Comparison of ENCODE assay signal across 19 mouse cellular contexts in genomic region chr8:116024811-116025210, GRCm38 (mm10).
"Had no signal": no experiment of that assay in that cellular context is flagged by ENCODE, and none has a peak within 500 bp of the region (broad histone marks: within the 10 kb centered on the region; RNA-seq: fewer than 3 reads in every experiment).

No protein-coding gene starts in this region.

- H3K27ac ChIP-seq: limb, embryonic 12.5 days; limb, embryonic 15.5 days; liver, embryonic 14.5 days; macrophage; midbrain, embryonic 12.5 days; midbrain, embryonic 15.5 days; neural tube, embryonic 12.5 days; neural tube, embryonic 15.5 days; stomach, embryonic 15.5 days had no signal

- H3K27me3 ChIP-seq: limb, embryonic 12.5 days; limb, embryonic 15.5 days; midbrain, embryonic 12.5 days; midbrain, embryonic 15.5 days; neural tube, embryonic 12.5 days; neural tube, embryonic 15.5 days; stomach, embryonic 15.5 days had no signal

- DNase-seq: kidney, postnatal 4 days; left cerebral cortex, postnatal 4 days; liver, postnatal 0 days; lung, embryonic 14.5 days; right cerebral cortex, postnatal 14 days; right cerebral cortex, postnatal 4 days; spleen, adult 18-20 months; thymus, postnatal 25 days had no signal

- ATAC-seq: liver, postnatal 0 days; lung, postnatal 0 days; midbrain, embryonic 15.5 days had no signal

- H3K9me3 ChIP-seq: limb, embryonic 12.5 days; limb, embryonic 15.5 days; midbrain, embryonic 12.5 days; midbrain, embryonic 15.5 days; neural tube, embryonic 12.5 days; neural tube, embryonic 15.5 days; stomach, embryonic 15.5 days had no signal

- H3K4me2 ChIP-seq: limb, embryonic 12.5 days; limb, embryonic 15.5 days; liver, embryonic 11.5 days; lung, embryonic 14.5 days; midbrain, embryonic 12.5 days; midbrain, embryonic 15.5 days; neural tube, embryonic 12.5 days; neural tube, embryonic 15.5 days; stomach, embryonic 15.5 days had no signal

- H3K9ac ChIP-seq: limb, embryonic 12.5 days; limb, embryonic 15.5 days; liver, embryonic 14.5 days; liver, postnatal 0 days; lung, embryonic 14.5 days; midbrain, embryonic 12.5 days; midbrain, embryonic 15.5 days; neural tube, embryonic 12.5 days; neural tube, embryonic 15.5 days; stomach, embryonic 15.5 days had no signal

- H3K36me3 ChIP-seq: limb, embryonic 12.5 days; limb, embryonic 15.5 days; midbrain, embryonic 12.5 days; midbrain, embryonic 15.5 days; neural tube, embryonic 12.5 days; neural tube, embryonic 15.5 days; stomach, embryonic 15.5 days had no signal

- H3K4me3 ChIP-seq: limb, embryonic 12.5 days; limb, embryonic 15.5 days; midbrain, embryonic 12.5 days; midbrain, embryonic 15.5 days; neural tube, embryonic 12.5 days; neural tube, embryonic 15.5 days; stomach, embryonic 15.5 days had no signal

- H3K4me1 ChIP-seq: limb, embryonic 12.5 days; limb, embryonic 15.5 days; neural tube, embryonic 12.5 days; neural tube, embryonic 15.5 days; stomach, embryonic 15.5 days had no signal
